Mouse (Mus musculus) heart, embryonic 12.5 days (tissue): ENCODE results near the gene Mex3a. TPM values are rescaled to one million over a fixed set of nuclear protein-coding genes. Genes with fewer than 3 reads are reported as not detected.

Experiments
- ATAC-seq: fragments of 200-750 bp; cut with Nextera tagmentation; 2 replicates; pipeline ENCODE4 v1.8.0; 2017; ENCODE audit warnings: moderate TSS enrichment, moderate library complexity; ENCODE audit not compliant: insufficient number of reproducible peaks, low FRiP score
- H3K27ac ChIP-seq: fragments of 300-500 bp; sonication (generic); 2 replicates; pipeline ENCODE4 v1.5.1; 2016; ENCODE audit warnings: mild to moderate bottlenecking, moderate library complexity; ENCODE audit not compliant: poor library complexity, severe bottlenecking
- H3K27me3 ChIP-seq: fragments of 300-500 bp; sonication (generic); replicated peaks from 2 replicates; pipeline ENCODE4 v1.6.1; 2016; ENCODE audit warnings: mild to moderate bottlenecking, moderate library complexity
- H3K36me3 ChIP-seq: fragments of 300-500 bp; sonication (generic); 2 replicates; pipeline ENCODE4 v1.6.1; 2016; ENCODE audit warnings: mild to moderate bottlenecking, moderate library complexity
- H3K4me1 ChIP-seq: fragments of 300-500 bp; sonication (generic); replicated peaks from 2 replicates; pipeline ENCODE4 v1.6.1; 2016; ENCODE audit warnings: mild to moderate bottlenecking
- H3K4me2 ChIP-seq: fragments of 300-500 bp; sonication (generic); 2 replicates; pipeline ENCODE4 v1.6.1; 2016; ENCODE audit warnings: mild to moderate bottlenecking, moderate library complexity
- H3K4me3 ChIP-seq: fragments of 300-500 bp; sonication (generic); 2 replicates; pipeline ENCODE4 v1.5.1; 2016; ENCODE audit warnings: mild to moderate bottlenecking
- H3K9ac ChIP-seq: fragments of 300-500 bp; sonication (generic); 2 replicates; pipeline ENCODE4 v1.6.1; 2016; ENCODE audit warnings: mild to moderate bottlenecking, moderate library complexity
- H3K9me3 ChIP-seq: fragments of 300-500 bp; sonication (generic); replicated peaks from 2 replicates; pipeline ENCODE4 v1.6.1; 2016; ENCODE audit warnings: mild to moderate bottlenecking, moderate library complexity
- WGBS: fragments of 180-500 bp; shearing (Covaris S2); methylation state at CpG from one replicate; pipeline ENCODE4 v1.1.7; 2016; 5-methylcytosine and 5-hydroxymethylcytosine counted together
- polyA plus RNA-seq: library from polyadenylated mRNA; unstranded; fragments of >200 nt; fragmentation: Nextera tagmentation; extraction: Ambion mirVana; gene quantifications from 2 replicates; pipeline ENCODE4 v1.2.1, GENCODE M21; 2016

The Mex3a gene
- polyA plus RNA-seq, 1 experiment from 2014 or later = 11.8 TPM

DNA sequence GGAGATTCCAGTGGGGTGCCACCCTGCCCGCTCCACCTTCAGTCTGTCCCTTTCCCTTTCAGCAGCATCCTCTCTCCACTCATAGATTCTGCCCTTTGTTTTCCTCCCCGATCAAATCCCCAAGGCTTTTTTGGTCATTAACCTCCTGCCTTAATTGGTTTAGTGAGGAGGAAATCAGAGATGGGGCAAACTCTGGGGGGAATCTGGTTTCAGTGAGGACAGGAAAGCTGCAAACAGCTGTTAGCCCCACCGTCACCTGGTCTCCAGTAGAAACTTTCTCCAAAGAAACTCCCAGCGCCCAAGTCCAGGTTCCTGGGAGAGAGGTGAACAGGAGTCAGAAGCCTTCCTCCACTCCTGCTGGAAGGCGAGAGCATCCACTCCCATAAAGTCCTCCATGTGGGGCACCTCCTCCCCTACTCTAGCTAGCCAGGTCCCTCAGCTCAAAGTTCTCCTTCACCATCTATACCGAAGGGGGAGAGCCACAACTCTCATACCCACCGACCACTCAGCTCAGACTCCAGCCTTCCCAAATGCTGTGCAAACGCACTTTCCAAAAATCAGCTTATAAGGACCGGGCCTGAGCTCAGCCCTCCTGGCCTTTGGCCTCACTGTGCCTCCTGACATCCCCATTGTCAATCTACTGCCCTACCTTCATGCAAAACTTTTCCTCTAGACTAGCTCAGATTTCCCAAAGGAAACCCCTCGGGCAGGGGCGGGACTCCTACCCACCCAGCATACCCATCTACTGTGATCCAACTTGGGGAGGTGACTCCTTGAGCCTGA, 1.9 kb upstream of the Mex3a start:
- ATAC-seq = no peak
- H3K4me3 ChIP-seq = peak overlapping the region; percentile 83
- H3K27ac ChIP-seq = peak overlapping the region; percentile 95
- peaks cover 64% of the 10 kb centered on the region for H3K4me1 ChIP-seq
- no peaks in the 10 kb centered on the region for H3K9me3 ChIP-seq
- 24% methylated on average over 11 of the region's 11 CpGs for WGBS
- H3K4me2 ChIP-seq = peak overlapping the region; percentile 88
- H3K9ac ChIP-seq = peak overlapping the region; percentile 54
- H3K36me3 ChIP-seq = peaks cover 4% of the 10 kb centered on the region
- H3K27me3 ChIP-seq = no peaks in the 10 kb centered on the region

DNA sequence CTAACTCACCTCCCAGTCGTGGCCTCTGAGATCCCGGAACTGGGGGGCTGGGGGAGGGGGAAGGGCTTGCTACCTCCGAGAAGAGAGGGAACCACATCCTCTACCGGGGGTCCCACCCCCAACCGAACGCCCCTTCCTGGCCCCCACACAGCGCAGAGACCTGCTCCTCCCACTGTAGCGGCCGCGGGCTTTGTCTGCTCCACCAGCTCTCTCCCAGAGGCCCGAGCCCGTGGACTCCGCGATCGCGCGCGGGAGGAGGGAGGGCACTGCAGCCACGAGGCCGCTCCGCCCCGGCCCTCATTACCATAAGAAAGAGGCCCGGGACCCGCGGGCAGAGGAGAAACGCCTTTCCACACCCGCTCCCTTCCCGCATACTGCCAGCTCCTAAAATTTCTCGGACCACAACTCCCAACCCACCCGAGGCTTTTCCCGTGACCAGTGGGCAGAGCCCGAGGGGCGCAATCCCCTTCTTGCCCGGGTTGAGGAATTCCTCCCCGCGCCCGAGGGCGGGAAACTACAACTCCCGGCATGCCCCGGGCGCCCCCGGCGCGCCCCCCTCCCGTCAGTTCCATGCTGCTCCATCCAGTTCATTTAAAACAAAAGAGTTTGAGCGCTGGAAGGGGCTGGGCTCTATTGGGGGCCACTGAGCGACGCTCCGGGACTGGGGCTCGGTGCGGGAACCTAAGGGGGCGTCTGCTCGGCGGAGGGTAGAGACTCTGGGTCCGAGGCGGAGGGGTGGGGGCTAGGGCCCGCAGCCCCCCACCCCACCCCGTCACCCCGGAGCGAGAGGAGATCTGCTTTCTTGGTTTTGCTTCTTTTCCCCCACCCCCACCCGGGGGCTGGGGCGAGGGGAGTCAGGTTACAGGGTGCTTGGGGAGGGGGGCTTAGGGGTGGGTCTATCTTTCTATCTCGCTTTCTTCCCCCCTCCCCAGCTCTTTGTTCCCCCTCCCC, 572 bp upstream of the Mex3a start:
- H3K4me2 ChIP-seq = peak overlapping the region; percentile 88
- H3K27me3 ChIP-seq = no peaks in the 10 kb centered on the region
- peak overlapping the region; percentile 97 for H3K9ac ChIP-seq
- peak overlapping the region; percentile 83 for H3K4me3 ChIP-seq
- ATAC-seq = peak; percentile 81
- no peaks in the 10 kb centered on the region for H3K9me3 ChIP-seq
- H3K4me1 ChIP-seq = peaks cover 68% of the 10 kb centered on the region
- 1% methylated on average over 59 of the region's 63 CpGs for WGBS
- H3K27ac ChIP-seq = peak overlapping the region; percentile 95
- H3K36me3 ChIP-seq = peaks cover 11% of the 10 kb centered on the region

DNA sequence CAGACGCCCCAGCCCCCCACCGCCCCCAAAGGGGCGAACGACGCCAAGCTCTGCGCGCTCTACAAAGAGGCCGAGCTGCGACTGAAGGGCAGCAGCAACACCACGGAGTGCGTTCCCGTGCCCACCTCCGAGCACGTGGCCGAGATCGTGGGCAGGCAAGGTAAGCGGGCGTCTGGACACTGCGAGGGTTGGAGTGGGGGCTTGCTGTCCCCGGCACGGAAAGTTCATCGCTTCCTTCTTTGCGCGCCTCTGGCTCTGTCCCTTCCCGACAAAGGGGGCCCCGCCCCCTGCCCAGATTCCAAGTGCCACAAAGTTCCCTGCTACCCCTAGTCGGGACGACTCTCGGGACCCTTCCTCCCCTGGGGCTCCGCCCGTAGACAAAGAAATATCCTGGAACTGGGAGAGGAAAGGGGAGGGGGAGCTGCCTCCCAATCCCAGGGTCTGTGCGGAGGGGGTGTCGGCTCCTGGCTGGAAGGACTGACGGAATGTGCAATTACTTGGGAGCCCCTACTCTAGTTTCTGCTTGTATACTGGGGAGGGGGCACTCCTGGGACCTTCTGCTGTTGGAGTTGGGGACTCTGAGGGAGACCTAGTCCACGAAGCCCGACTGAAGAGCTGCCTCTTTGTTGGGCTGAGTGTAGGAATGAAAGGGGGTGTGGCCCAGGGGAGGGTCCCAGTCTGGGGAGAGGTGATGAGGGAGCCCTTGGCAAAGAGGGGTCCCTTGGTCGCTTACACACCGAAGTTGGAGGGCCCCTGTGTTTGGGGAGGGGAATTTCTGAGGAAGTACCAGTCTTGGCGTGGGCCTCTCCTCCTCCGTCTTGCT, 705 bp downstream of the Mex3a start:
- peak overlapping the region; percentile 88 for H3K4me2 ChIP-seq
- H3K36me3 ChIP-seq = peaks cover 24% of the 10 kb centered on the region
- peak overlapping the region; percentile 97 for H3K9ac ChIP-seq
- no peaks in the 10 kb centered on the region for H3K27me3 ChIP-seq
- H3K27ac ChIP-seq = peak overlapping the region; percentile 95
- no peaks in the 10 kb centered on the region for H3K9me3 ChIP-seq
- ATAC-seq = peak; percentile 6
- under 1% methylated on average over 39 of the region's 40 CpGs for WGBS
- peak overlapping the region; percentile 83 for H3K4me3 ChIP-seq
- H3K4me1 ChIP-seq = peaks cover 70% of the 10 kb centered on the region

DNA sequence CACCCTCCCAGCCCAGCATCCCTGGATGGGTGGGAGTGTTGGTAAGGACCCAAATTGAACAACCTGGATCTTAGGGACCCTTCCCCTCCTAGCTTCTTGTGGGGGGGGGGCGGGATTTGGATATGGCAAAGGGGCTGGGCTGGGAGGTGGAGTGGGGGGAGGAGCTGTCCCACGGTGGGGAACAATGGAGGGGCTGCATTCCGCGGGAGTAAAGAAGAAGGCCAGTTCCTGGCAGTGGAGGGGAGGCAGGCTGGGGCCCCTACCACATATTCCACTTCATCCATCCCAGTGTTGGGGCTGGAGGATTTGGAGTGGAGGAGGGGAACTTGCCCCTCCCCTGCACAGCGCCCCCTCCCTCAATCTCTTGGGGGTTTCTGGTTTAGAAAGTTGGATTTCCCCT, 1.5 kb downstream of the Mex3a start:
- Histone ChIP-seq H3K9me3 (no peaks in the 10 kb centered on the region), H3K36me3 (peaks cover 32% of the 10 kb centered on the region), H3K9ac (peak overlapping the region; percentile 97), H3K27ac (peak overlapping the region; percentile 95), H3K27me3 (no peaks in the 10 kb centered on the region), H3K4me3 (peak overlapping the region; percentile 83), H3K4me2 (peak overlapping the region; percentile 88), H3K4me1 (peaks cover 72% of the 10 kb centered on the region)
- no peak for ATAC-seq
- WGBS = 6% methylated on average over 5 of the region's 5 CpGs

DNA sequence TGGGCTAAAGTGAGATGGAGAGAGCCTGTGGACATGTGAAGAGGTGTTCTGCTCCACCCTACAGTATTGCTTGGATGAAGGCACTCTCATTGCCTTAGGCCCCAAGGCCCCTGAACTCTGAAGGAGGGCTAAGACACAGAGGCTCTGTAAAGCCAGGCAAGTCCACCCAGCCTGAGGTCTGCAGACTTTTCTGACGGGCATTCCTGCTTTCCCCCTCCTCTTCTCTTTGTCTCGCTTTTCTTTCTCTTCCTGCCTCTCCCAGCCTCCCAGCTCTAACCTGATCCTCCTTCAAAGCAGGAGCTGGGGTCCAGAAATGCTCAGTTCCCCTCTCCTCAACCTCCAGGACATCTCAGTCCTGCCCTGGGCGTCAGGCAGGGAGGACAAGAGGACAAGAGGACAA, 2.8 kb downstream of the Mex3a start:
- ATAC-seq = no peak
- Histone ChIP-seq H3K4me3 (peak overlapping the region; percentile 83), H3K27ac (peak overlapping the region; percentile 23; the same call in 1 of the 2 replicates), H3K4me2 (peak overlapping the region; percentile 88), H3K4me1 (peaks cover 68% of the 10 kb centered on the region), H3K9ac (peak overlapping the region; percentile 97), H3K36me3 (peaks cover 38% of the 10 kb centered on the region), H3K27me3 (no peaks in the 10 kb centered on the region), H3K9me3 (no peaks in the 10 kb centered on the region)
- WGBS = 37% methylated on average over 3 of the region's 3 CpGs

DNA sequence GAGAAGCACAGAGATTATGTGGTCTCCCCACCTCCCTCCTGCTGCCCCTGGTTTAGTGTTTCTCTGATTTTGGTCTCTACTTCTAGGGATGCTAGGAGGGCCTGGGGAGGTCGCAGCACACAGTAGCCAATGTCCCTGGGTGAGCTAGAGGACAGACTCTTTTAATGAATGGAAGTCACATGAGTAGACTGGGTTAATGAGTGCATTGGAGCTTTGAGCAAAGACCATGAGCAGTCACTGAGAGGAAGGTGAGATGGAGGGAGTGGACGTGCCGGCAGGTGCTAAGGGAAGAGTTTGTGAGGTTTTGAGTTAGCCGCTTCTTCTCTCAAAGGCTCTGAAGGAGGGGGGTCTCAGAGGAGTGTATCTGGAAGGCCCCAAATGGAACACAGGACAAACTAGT, 3.3 kb downstream of the Mex3a start:
- Histone ChIP-seq H3K9me3 (no peaks in the 10 kb centered on the region), H3K9ac (peak overlapping the region; percentile 97), H3K27me3 (no peaks in the 10 kb centered on the region), H3K4me3 (peak overlapping the region; percentile 83), H3K27ac (0 out of 2 replicates have a peak overlapping the region, but pooled peaks have one; percentile 23), H3K4me2 (peak overlapping the region; percentile 88), H3K36me3 (peaks cover 43% of the 10 kb centered on the region), H3K4me1 (peaks cover 68% of the 10 kb centered on the region)
- no peak for ATAC-seq
- WGBS = 65% methylated on average over 4 of the region's 4 CpGs

DNA sequence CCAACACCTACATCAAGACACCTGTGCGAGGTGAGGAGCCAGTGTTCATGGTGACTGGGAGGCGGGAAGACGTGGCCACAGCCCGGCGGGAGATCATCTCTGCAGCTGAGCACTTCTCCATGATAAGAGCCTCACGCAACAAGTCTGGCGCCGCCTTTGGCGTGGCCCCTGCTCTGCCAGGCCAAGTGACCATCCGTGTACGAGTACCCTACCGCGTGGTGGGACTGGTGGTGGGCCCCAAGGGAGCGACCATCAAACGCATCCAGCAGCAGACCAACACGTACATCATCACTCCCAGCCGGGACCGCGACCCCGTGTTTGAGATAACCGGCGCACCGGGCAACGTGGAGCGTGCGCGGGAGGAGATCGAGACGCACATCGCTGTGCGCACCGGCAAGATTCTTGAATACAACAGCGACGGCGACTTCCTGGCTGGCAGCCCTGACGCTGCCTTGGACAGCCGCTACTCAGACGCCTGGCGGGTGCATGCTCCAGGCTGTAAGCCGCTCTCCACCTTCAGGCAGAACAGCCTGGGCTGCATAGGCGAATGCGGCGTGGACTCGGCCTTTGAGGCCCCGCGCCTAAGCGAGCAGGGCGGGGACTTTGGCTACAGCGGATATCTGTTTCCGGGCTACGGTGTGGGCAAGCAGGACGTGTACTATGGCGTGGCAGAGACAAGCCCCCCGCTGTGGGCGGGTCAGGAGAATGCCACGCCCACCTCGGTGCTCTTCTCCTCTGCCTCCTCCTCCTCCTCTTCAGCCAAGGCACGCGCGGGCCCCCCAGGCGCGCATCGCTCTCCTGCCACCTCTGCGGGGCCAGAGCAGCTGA, 4.1 kb downstream of the Mex3a start:
- 4% methylated on average over 60 of the region's 64 CpGs for WGBS
- H3K9ac ChIP-seq = peak overlapping the region; percentile 97
- H3K36me3 ChIP-seq = peaks cover 46% of the 10 kb centered on the region
- H3K4me3 ChIP-seq = peak overlapping the region; percentile 38
- H3K27ac ChIP-seq = peak overlapping the region; percentile 49; the same call in 1 of the 2 replicates
- no peaks in the 10 kb centered on the region for H3K9me3 ChIP-seq
- H3K4me2 ChIP-seq = peak overlapping the region; percentile 88
- H3K4me1 ChIP-seq = peaks cover 70% of the 10 kb centered on the region
- peak; percentile 56 for ATAC-seq
- no peaks in the 10 kb centered on the region for H3K27me3 ChIP-seq

DNA sequence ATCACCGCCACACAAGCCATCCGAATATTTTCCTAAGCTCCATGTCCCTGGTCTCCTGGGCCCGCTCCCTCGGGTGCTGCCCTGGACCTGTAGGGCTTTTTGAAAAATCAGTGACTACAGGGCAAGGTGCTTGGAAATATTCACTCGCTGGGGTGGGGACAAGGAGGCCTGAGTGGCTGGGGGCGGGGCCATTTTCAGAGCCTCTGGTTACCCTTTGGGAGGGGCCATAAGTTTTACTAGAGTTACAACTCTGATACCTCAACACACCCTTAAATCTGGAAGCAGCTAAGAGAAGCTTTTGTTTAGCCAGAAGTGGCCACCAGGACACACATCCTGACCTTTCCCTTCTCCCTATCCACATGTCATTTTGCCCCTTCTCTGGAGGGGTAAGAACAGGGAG, 5.0 kb downstream of the Mex3a start:
- Histone ChIP-seq H3K4me3 (peak overlapping the region; percentile 38), H3K27ac (no peak overlapping the region), H3K4me2 (peak overlapping the region; percentile 88), H3K4me1 (peaks cover 70% of the 10 kb centered on the region), H3K9ac (peak overlapping the region; percentile 97; the same call in 1 of the 2 replicates), H3K36me3 (peaks cover 46% of the 10 kb centered on the region), H3K27me3 (no peaks in the 10 kb centered on the region), H3K9me3 (no peaks in the 10 kb centered on the region)
- ATAC-seq = no peak
- 68% methylated on average over 6 of the region's 6 CpGs for WGBS

DNA sequence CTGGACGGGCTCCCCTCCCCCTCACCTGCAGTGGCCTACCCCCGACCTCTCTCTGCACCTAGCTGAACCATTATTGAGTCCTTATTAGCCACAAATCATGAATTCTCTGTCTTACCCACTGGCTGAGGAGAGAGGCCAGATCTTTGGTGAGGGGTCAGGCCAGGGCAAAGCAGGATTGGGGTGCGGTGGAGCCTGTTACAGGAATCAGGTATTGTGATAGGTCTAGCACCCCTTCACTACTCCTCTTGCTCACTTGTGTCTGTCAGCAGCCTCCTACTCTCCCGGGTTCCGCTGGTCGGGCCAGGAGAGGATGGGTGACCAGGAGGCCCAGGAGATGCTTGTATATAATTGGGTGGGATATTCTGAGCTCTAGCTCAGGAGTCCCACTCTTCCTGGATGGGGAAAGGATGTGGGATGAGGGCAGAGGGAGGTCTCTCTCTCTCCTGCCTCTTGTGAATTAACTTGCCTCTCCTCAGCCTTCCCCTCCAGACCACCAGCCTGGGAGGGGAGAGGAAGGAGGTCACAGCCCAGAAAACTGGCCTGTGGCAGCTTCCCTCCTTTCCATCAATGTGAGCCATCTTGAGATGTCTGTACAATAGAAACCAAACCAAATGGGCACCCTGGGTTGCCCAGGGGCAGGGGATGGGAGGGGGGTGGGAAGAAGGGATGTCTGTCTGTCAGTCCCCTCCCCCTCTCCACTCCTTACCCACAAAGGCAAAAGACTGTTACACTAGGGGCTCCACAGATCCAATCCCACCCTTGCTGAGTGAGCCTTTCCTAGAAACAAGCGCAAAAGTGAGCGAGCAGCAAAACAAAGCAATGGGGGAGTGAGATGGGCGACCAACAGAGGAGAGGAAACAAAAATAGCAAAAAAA, 6.3 kb downstream of the Mex3a start:
- Histone ChIP-seq H3K27ac (0 out of 2 replicates have a peak overlapping the region, but pooled peaks have one; percentile 9), H3K4me2 (no peak overlapping the region), H3K36me3 (peaks cover 46% of the 10 kb centered on the region), H3K9ac (peak overlapping the region; percentile 4; the same call in 1 of the 2 replicates), H3K4me3 (no peak overlapping the region), H3K27me3 (no peaks in the 10 kb centered on the region), H3K9me3 (no peaks in the 10 kb centered on the region), H3K4me1 (peaks cover 70% of the 10 kb centered on the region)
- ATAC-seq = no peak
- WGBS = 52% methylated on average over 9 of the region's 9 CpGs
